Mouse (Mus musculus): Measurements from ENCODE around the gene Sema3g. TPM values are rescaled to one million over a fixed set of nuclear protein-coding genes. Genes with fewer than 3 reads are reported as not detected.
A peak's percentile ranks its signal among the peaks of the same experiment; 100 is the strongest.

The Sema3g gene
- polyA plus RNA-seq, 1 experiment from 2014 or later: 0.74 TPM

- Histone ChIP-seq H3K4me2 (replicated peaks; ENCODE audit: low read depth) (no peak overlapping the region), H3K4me3 (ENCODE audit: low read depth, low read length) (no peak overlapping the region), H3K36me3 (ENCODE audit: control insufficient read depth, insufficient read depth) (peaks cover 95% of the 10 kb centered on the region), H3K9me3 (ENCODE audit: control insufficient read depth) (no peaks in the 10 kb centered on the region), H3K27ac (ENCODE audit: low read depth, low read length) (peak overlapping the region; percentile 57), H3K9ac (ENCODE audit: low read depth, low read length) (no peak overlapping the region), H3K4me1 (replicated peaks; ENCODE audit: control insufficient read depth, insufficient read depth, low read length) (no peaks in the 10 kb centered on the region), H3K27me3 (replicated peaks; ENCODE audit: control insufficient read depth, insufficient read depth, low read length) (no peaks in the 10 kb centered on the region)
- peak; percentile 75 for ATAC-seq
- WGBS: 43% methylated on average over 2 of the region's 2 CpGs
- no peak for TF ChIP-seq CTCF (IDR thresholded peaks at IDR 0.05; ENCODE audit: low read depth)
Measured at GRCm38 (mm10) chr14:31182786-31183290, 34.8 kb upstream of the Sema3g start.

GRCm38 (mm10) chr14:31183541-31183940, 34.1 kb upstream of the Sema3g start:
- no peak for TF ChIP-seq CTCF (IDR thresholded peaks at IDR 0.05; ENCODE audit: low read depth)
- Histone ChIP-seq H3K9ac (ENCODE audit: low read depth, low read length) (no peak overlapping the region), H3K36me3 (ENCODE audit: control insufficient read depth, insufficient read depth) (peaks cover 96% of the 10 kb centered on the region), H3K27me3 (replicated peaks; ENCODE audit: control insufficient read depth, insufficient read depth, low read length) (no peaks in the 10 kb centered on the region), H3K4me1 (replicated peaks; ENCODE audit: control insufficient read depth, insufficient read depth, low read length) (no peaks in the 10 kb centered on the region), H3K4me3 (ENCODE audit: low read depth, low read length) (no peak overlapping the region), H3K4me2 (replicated peaks; ENCODE audit: low read depth) (no peak overlapping the region), H3K9me3 (ENCODE audit: control insufficient read depth) (no peaks in the 10 kb centered on the region), H3K27ac (ENCODE audit: low read depth, low read length) (peak overlapping the region; percentile 50; the same call in 1 of the 2 replicates)
- no peak for ATAC-seq
- WGBS: 77% methylated on average over 5 of the region's 5 CpGs

- WGBS: 92% methylated on average over 12 of the region's 12 CpGs
- Histone ChIP-seq H3K9ac (ENCODE audit: low read depth, low read length) (no peak overlapping the region), H3K4me2 (replicated peaks; ENCODE audit: low read depth) (no peak overlapping the region), H3K27ac (ENCODE audit: low read depth, low read length) (no peak overlapping the region), H3K4me1 (replicated peaks; ENCODE audit: control insufficient read depth, insufficient read depth, low read length) (no peaks in the 10 kb centered on the region), H3K27me3 (replicated peaks; ENCODE audit: control insufficient read depth, insufficient read depth, low read length) (no peaks in the 10 kb centered on the region), H3K4me3 (ENCODE audit: low read depth, low read length) (no peak overlapping the region), H3K9me3 (ENCODE audit: control insufficient read depth) (no peaks in the 10 kb centered on the region), H3K36me3 (ENCODE audit: control insufficient read depth, insufficient read depth) (peaks cover 97% of the 10 kb centered on the region)
- no peak for ATAC-seq
- TF ChIP-seq CTCF (IDR thresholded peaks at IDR 0.05; ENCODE audit: low read depth): no peak
Measured at GRCm38 (mm10) chr14:31184195-31184594, 33.5 kb upstream of the Sema3g start.

GRCm38 (mm10) chr14:31186656-31187055, 31.0 kb upstream of the Sema3g start:
- peaks cover 98% of the 10 kb centered on the region for H3K36me3 ChIP-seq (ENCODE audit: control insufficient read depth, insufficient read depth)
- no peak for TF ChIP-seq CTCF (IDR thresholded peaks at IDR 0.05; ENCODE audit: low read depth)
- WGBS: 86% methylated on average over 4 of the region's 4 CpGs

GRCm38 (mm10) chr14:31188771-31189181, 28.9 kb upstream of the Sema3g start:
- Histone ChIP-seq H3K27ac (ENCODE audit: low read depth, low read length) (no peak overlapping the region), H3K4me2 (replicated peaks; ENCODE audit: low read depth) (no peak overlapping the region), H3K36me3 (ENCODE audit: control insufficient read depth, insufficient read depth) (peaks cover 99% of the 10 kb centered on the region), H3K4me3 (ENCODE audit: low read depth, low read length) (no peak overlapping the region), H3K9me3 (ENCODE audit: control insufficient read depth) (no peaks in the 10 kb centered on the region), H3K4me1 (replicated peaks; ENCODE audit: control insufficient read depth, insufficient read depth, low read length) (no peaks in the 10 kb centered on the region), H3K27me3 (replicated peaks; ENCODE audit: control insufficient read depth, insufficient read depth, low read length) (no peaks in the 10 kb centered on the region), H3K9ac (ENCODE audit: low read depth, low read length) (no peak overlapping the region)
- WGBS: 64% methylated on average over 6 of the region's 6 CpGs
- ATAC-seq: no peak
- TF ChIP-seq CTCF (IDR thresholded peaks at IDR 0.05; ENCODE audit: low read depth): no peak

More at GRCm38 (mm10) chr14:31186656-31187055, 31.0 kb upstream of the Sema3g start:
- Histone ChIP-seq H3K4me2 (replicated peaks; ENCODE audit: low read depth) (no peak overlapping the region), H3K9ac (ENCODE audit: low read depth, low read length) (no peak overlapping the region), H3K9me3 (ENCODE audit: control insufficient read depth) (no peaks in the 10 kb centered on the region), H3K27me3 (replicated peaks; ENCODE audit: control insufficient read depth, insufficient read depth, low read length) (no peaks in the 10 kb centered on the region), H3K27ac (ENCODE audit: low read depth, low read length) (no peak overlapping the region), H3K4me3 (ENCODE audit: low read depth, low read length) (no peak overlapping the region), H3K4me1 (replicated peaks; ENCODE audit: control insufficient read depth, insufficient read depth, low read length) (no peaks in the 10 kb centered on the region)
- ATAC-seq: no peak

GRCm38 (mm10) chr14:31189348-31189747, 28.3 kb upstream of the Sema3g start:
- no peak for TF ChIP-seq CTCF (IDR thresholded peaks at IDR 0.05; ENCODE audit: low read depth)
- no peak overlapping the region for H3K4me3 ChIP-seq (ENCODE audit: low read depth, low read length)
- no peak overlapping the region for H3K27ac ChIP-seq (ENCODE audit: low read depth, low read length)
- no peaks in the 10 kb centered on the region for H3K4me1 ChIP-seq (replicated peaks; ENCODE audit: control insufficient read depth, insufficient read depth, low read length)
- H3K36me3 ChIP-seq (ENCODE audit: control insufficient read depth, insufficient read depth): peaks cover 99% of the 10 kb centered on the region
- ATAC-seq: no peak
- no peak overlapping the region for H3K4me2 ChIP-seq (replicated peaks; ENCODE audit: low read depth)
- H3K27me3 ChIP-seq (replicated peaks; ENCODE audit: control insufficient read depth, insufficient read depth, low read length): no peaks in the 10 kb centered on the region
- no peaks in the 10 kb centered on the region for H3K9me3 ChIP-seq (ENCODE audit: control insufficient read depth)
- 83% methylated on average over 3 of the region's 3 CpGs for WGBS
- no peak overlapping the region for H3K9ac ChIP-seq (ENCODE audit: low read depth, low read length)

- Histone ChIP-seq H3K36me3 (ENCODE audit: control insufficient read depth, insufficient read depth) (peaks cover 92% of the 10 kb centered on the region), H3K27ac (ENCODE audit: low read depth, low read length) (no peak overlapping the region), H3K9me3 (ENCODE audit: control insufficient read depth) (no peaks in the 10 kb centered on the region), H3K4me1 (replicated peaks; ENCODE audit: control insufficient read depth, insufficient read depth, low read length) (no peaks in the 10 kb centered on the region), H3K4me2 (replicated peaks; ENCODE audit: low read depth) (no peak overlapping the region), H3K9ac (ENCODE audit: low read depth, low read length) (no peak overlapping the region), H3K27me3 (replicated peaks; ENCODE audit: control insufficient read depth, insufficient read depth, low read length) (no peaks in the 10 kb centered on the region), H3K4me3 (ENCODE audit: low read depth, low read length) (no peak overlapping the region)
- ATAC-seq: no peak
- WGBS: 68% methylated on average over 2 of the region's 2 CpGs
- TF ChIP-seq CTCF (IDR thresholded peaks at IDR 0.05; ENCODE audit: low read depth): no peak
Measured at GRCm38 (mm10) chr14:31191936-31192335, 25.7 kb upstream of the Sema3g start.
